Mouse (Mus musculus) midbrain, embryonic 11.5 days (tissue): Measurements from ENCODE around the gene Dnah1. TPM values are rescaled to one million over a fixed set of nuclear protein-coding genes. Genes with fewer than 3 reads are reported as not detected.

Experiments used
- ATAC-seq: fragments of 200-750 bp; cut with Nextera tagmentation; 2 replicates; pipeline ENCODE4 v1.8.0; 2017; ENCODE audit warnings: moderate TSS enrichment, moderate library complexity; ENCODE audit not compliant: low FRiP score
- DNase-seq: peaks from one replicate; pipeline ENCODE4 v3.0.0; 2015; ENCODE audit warnings: low spot score; ENCODE audit errors: missing footprints
- H3K27ac ChIP-seq: fragments of 300-500 bp; sonication (generic); 2 replicates; pipeline ENCODE4 v1.5.1; 2014; ENCODE audit warnings: low read depth, low read length
- H3K27me3 ChIP-seq: fragments of 300-500 bp; sonication (generic); 2 replicates; pipeline ENCODE4 v1.6.1; 2014; ENCODE audit warnings: mild to moderate bottlenecking, low read length, moderate library complexity, mixed read lengths; ENCODE audit not compliant: control insufficient read depth, insufficient read depth
- H3K36me3 ChIP-seq: fragments of 300-500 bp; sonication (generic); 2 replicates; pipeline ENCODE4 v1.6.1; 2014; ENCODE audit warnings: mild to moderate bottlenecking, low read length, moderate library complexity, mixed read lengths; ENCODE audit not compliant: control insufficient read depth, insufficient read depth
- H3K4me1 ChIP-seq: fragments of 300-500 bp; sonication (generic); 2 replicates; pipeline ENCODE4 v1.6.1; 2014; ENCODE audit warnings: low read length; ENCODE audit not compliant: control insufficient read depth, insufficient read depth
- H3K4me2 ChIP-seq: fragments of 300-500 bp; sonication (generic); 2 replicates; pipeline ENCODE4 v1.6.1; 2014; ENCODE audit warnings: mild to moderate bottlenecking, moderate library complexity
- H3K4me3 ChIP-seq: fragments of 300-500 bp; sonication (generic); 2 replicates; pipeline ENCODE4 v1.5.1; 2014; ENCODE audit warnings: low read depth, low read length
- H3K9ac ChIP-seq: fragments of 300-500 bp; sonication (generic); 2 replicates; pipeline ENCODE4 v1.6.1; 2014; ENCODE audit warnings: low read length
- H3K9me3 ChIP-seq: fragments of 300-500 bp; sonication (generic); 2 replicates; pipeline ENCODE4 v1.6.1; 2016; ENCODE audit warnings: low read length; ENCODE audit not compliant: control insufficient read depth
- WGBS: fragments of 180-500 bp; shearing (Covaris S2); extraction: QIAGEN DNeasy Blood & Tissue Kit; methylation state at CpG from one replicate; pipeline ENCODE4 v1.1.7; 2014; 5-methylcytosine and 5-hydroxymethylcytosine counted together
- polyA plus RNA-seq: library from polyadenylated mRNA; unstranded; fragments of >200 nt; fragmentation: Nextera tagmentation; extraction: Ambion mirVana; gene quantifications from 2 replicates; pipeline ENCODE4 v1.2.1, GENCODE M21; 2014

Gene Dnah1
- polyA plus RNA-seq, 1 experiment from 2014 or later: 8.7 TPM

DNA sequence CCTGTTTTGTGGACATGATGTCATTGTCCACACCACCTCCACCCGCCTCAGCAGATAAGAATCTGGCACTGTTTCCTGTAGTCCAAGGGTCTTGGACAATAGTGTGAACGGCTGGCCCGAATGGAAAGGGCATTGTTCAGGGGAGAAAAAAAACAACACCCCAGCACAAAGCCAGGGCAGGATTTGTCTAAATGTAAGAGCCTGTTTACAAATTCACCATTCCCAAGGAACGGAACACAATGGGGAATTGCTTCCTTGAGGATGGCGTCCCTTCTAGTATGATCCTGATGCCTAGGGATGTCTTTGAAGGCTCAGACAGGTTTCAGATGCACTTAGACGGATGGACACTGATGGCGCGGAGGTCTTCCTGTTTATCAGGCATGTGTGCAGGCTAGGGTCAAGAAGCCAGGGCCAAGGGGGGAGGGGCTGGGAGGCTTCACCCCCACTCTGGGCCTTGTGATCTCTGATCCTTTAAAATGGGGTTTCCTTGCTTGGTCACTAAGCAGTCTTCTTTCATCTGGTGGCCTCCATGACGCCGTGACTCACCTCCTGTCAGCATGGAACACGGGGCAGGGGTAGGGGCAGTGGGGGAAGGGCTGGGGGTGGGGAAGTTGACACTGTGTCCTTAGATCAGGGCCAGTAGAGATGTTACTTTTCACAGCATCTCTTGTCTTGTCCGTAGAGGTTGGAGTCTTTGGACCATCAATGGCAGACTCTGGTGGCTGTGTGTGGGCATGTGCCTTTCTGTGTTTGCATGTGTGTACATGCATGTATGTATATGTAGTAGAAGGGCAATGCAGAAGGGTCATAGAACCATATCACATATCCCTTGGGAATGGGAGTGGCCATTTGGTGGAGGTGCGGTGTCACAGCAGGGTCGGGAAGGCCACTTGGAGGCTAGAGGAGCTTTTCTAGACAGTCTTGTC, 90.4 kb downstream of the Dnah1 start:
- H3K4me2 ChIP-seq: no peak overlapping the region
- H3K4me3 ChIP-seq: no peak overlapping the region
- DNase-seq (peak; percentile 65), ATAC-seq (peak; percentile 38)
- H3K9me3 ChIP-seq: no peaks in the 10 kb centered on the region
- no peaks in the 10 kb centered on the region for H3K4me1 ChIP-seq
- no peak overlapping the region for H3K27ac ChIP-seq
- H3K27me3 ChIP-seq: no peaks in the 10 kb centered on the region
- H3K9ac ChIP-seq: no peak overlapping the region
- 87% methylated on average over 14 of the region's 14 CpGs for WGBS
- no peaks in the 10 kb centered on the region for H3K36me3 ChIP-seq

DNA sequence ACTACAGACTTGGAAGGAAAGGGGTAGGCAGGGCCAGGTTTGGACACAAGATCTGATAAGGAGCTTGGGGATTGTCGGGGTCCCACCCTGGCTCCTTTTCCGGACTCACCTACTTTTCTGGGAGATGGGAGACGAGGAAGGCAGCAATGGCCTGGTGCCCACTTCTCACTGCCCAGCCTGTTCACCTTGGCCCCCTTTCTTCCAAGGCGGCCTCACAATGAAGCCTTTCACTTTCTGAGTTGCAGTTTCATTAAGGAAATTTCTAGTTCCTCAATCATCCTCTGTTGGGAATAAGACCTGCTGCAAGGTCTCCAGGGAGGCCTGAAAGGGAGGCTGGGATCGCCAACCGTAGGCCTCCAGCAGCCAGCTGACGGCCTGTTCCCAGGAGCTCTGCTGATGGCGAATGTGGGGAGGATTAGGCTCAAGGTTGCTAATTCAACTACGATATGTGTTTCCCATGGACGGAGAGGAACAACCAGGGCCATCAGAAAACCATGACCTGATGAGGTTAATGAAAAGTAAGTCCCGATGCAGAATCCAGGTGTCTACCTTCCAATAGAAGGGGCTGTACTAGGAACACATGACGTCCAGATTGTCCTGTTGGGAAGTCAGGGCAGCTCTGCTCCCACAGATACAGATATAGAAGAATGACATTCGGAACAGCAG, 91.2 kb downstream of the Dnah1 start:
- H3K4me2 ChIP-seq: no peak overlapping the region
- H3K27ac ChIP-seq: no peak overlapping the region
- WGBS: 84% methylated on average over 13 of the region's 13 CpGs
- no peaks in the 10 kb centered on the region for H3K4me1 ChIP-seq
- H3K36me3 ChIP-seq: no peaks in the 10 kb centered on the region
- ATAC-seq: no peak
- no peaks in the 10 kb centered on the region for H3K27me3 ChIP-seq
- no peaks in the 10 kb centered on the region for H3K9me3 ChIP-seq
- H3K9ac ChIP-seq: no peak overlapping the region
- H3K4me3 ChIP-seq: no peak overlapping the region
- no peak for DNase-seq

DNA sequence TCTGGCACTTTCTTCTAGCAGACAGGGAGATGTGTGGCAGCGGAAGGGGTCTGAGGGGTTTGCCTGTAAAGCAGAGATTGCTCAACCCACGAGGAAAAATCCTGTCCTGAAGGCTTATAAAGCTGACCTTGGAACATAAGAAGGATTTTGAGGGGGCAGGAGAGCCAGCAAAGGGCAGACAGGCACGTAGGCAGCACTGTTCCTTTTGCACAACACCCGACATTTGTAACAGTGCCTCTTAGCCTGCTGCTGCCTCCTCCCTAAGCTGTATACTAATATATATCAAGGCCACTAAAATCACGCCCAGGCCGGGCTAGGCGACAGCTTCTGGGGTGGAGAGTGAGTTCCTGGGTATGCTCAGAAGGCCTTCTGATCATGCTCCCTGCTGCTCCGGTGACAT, 93.3 kb downstream of the Dnah1 start:
- no peaks in the 10 kb centered on the region for H3K36me3 ChIP-seq
- WGBS: 72% methylated on average over 8 of the region's 8 CpGs
- no peaks in the 10 kb centered on the region for H3K9me3 ChIP-seq
- H3K27me3 ChIP-seq: no peaks in the 10 kb centered on the region
- H3K9ac ChIP-seq: no peak overlapping the region
- peak; percentile 14 for DNase-seq
- ATAC-seq: no peak
- no peak overlapping the region for H3K4me3 ChIP-seq
- no peak overlapping the region for H3K27ac ChIP-seq
- H3K4me1 ChIP-seq: no peaks in the 10 kb centered on the region
- no peak overlapping the region for H3K4me2 ChIP-seq

DNA sequence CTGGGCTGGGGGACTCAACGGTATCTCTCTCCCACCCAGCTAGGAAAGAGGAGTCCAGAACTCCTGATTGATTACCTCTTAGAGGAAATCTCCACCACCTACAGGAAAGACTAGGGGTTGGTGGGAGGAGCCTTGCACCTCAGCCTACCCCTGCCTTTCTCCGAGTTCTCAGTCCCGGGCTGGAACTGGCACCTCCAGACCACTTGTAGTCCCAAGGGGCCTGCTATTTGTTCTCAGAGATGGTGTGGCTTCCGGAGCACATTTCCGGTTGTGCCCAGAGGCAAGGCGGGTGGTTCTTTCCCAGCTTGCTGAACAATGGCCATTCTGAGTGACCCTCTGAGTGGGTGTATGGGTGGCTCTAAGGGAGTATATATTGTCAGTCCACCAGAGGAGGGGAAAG, 95.5 kb downstream of the Dnah1 start:
- DNase-seq (peak; percentile 19), ATAC-seq (no peak)
- no peak overlapping the region for H3K9ac ChIP-seq
- H3K27me3 ChIP-seq: no peaks in the 10 kb centered on the region
- no peak overlapping the region for H3K4me2 ChIP-seq
- H3K4me3 ChIP-seq: no peak overlapping the region
- H3K27ac ChIP-seq: no peak overlapping the region
- no peaks in the 10 kb centered on the region for H3K36me3 ChIP-seq
- WGBS: 79% methylated on average over 6 of the region's 6 CpGs
- no peaks in the 10 kb centered on the region for H3K9me3 ChIP-seq
- H3K4me1 ChIP-seq: no peaks in the 10 kb centered on the region

DNA sequence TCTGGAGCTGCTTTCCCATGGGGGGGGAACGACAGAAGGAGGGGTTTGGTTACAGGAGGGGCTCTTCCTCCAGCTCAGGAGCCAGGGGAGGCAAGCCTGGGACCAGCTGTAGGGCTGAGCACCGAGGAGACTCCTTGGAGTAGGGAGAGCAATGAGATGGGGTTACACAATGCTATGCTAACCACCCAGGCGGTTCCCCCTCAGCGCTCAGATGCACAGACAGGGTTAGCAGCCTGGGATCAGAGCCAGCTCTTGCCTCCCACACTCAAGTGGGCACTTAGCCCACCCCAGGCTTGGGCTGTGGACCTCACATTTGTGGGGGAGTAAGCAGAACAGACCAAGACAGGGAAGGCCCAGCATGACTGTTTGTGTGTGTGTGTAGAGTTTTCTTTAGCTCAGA, 96.7 kb downstream of the Dnah1 start:
- Histone ChIP-seq H3K27ac (no peak overlapping the region), H3K9me3 (no peaks in the 10 kb centered on the region), H3K4me3 (no peak overlapping the region), H3K36me3 (no peaks in the 10 kb centered on the region), H3K4me1 (no peaks in the 10 kb centered on the region), H3K4me2 (no peak overlapping the region), H3K27me3 (no peaks in the 10 kb centered on the region), H3K9ac (no peak overlapping the region)
- ATAC-seq: no peak
- DNase-seq: peak; percentile 62
- 72% methylated on average over 4 of the region's 4 CpGs for WGBS

DNA sequence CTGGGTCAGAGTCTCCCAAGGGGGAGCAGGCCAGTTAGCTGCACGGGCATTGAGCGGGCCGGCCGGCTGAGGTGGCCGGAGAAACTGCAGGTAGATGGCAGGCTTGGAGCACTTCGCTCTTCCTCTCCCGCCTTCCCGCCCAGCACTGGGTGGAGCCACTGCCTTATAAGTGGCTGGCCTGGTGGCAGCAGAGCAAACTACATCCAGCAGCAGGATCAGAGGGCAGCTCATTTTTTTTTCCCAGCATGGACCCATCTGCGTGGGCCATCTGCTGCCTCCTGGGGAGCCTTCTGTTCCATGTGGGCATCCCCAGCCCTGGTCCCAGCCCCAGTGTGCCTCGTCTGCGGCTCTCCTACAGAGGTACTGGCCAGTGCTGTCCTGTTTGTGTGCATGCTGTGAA, 106.0 kb downstream of the Dnah1 start, which contains the start of gene Sema3g:
TSS of gene Sema3g (plus strand) at position 195 of the 400 bp plus-strand sequence.
- Histone ChIP-seq H3K9ac (no peak within 1 kb of the TSS), H3K9me3 (no peaks in the 10 kb centered on the region), H3K27me3 (no peaks in the 10 kb centered on the region), H3K4me1 (no peaks in the 10 kb centered on the region), H3K27ac (no peak within 1 kb of the TSS), H3K4me2 (no peak within 1 kb of the TSS), H3K36me3 (no peaks in the 10 kb centered on the region), H3K4me3 (no peak within 1 kb of the TSS)
- ATAC-seq: peak; percentile 67; the same call in 1 of the 2 replicates
- DNase-seq: peak; percentile 82
- WGBS: 21% methylated on average over 11 of the region's 11 CpGs

DNA sequence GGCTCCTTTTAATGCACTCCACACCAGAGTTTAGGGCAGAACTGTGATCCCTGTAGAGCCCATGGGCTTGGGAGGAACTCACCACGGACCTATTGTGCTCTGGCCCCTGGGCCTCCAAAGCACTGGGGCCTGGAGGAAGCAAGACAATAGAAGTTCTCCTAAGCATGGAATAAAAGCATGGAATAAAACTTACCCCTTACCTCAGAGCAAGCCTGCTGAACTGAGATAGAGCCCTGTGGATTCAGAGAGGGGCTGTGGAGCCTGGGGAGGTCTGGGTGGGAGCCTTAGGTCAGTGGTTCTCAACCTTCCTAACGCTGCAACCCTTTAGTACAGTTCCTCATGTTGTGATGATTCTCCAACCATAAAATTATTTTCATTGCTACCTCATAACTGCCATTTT, 106.8 kb downstream of the Dnah1 start, which contains the start of gene Nisch:
TSS of gene Nisch (minus strand) at position 101 of the 400 bp plus-strand sequence.
- ATAC-seq: no peak
- DNase-seq: peak; percentile 81
- Histone ChIP-seq H3K27ac (peak within 1 kb of the TSS; percentile 8; the same call in 1 of the 2 replicates), H3K9ac (peak within 1 kb of the TSS; percentile 38), H3K4me3 (no peak within 1 kb of the TSS), H3K27me3 (no peaks in the 10 kb centered on the region), H3K4me2 (no peak within 1 kb of the TSS), H3K36me3 (no peaks in the 10 kb centered on the region), H3K9me3 (no peaks in the 10 kb centered on the region), H3K4me1 (no peaks in the 10 kb centered on the region)
- 61% methylated on average over 2 of the region's 2 CpGs for WGBS

DNA sequence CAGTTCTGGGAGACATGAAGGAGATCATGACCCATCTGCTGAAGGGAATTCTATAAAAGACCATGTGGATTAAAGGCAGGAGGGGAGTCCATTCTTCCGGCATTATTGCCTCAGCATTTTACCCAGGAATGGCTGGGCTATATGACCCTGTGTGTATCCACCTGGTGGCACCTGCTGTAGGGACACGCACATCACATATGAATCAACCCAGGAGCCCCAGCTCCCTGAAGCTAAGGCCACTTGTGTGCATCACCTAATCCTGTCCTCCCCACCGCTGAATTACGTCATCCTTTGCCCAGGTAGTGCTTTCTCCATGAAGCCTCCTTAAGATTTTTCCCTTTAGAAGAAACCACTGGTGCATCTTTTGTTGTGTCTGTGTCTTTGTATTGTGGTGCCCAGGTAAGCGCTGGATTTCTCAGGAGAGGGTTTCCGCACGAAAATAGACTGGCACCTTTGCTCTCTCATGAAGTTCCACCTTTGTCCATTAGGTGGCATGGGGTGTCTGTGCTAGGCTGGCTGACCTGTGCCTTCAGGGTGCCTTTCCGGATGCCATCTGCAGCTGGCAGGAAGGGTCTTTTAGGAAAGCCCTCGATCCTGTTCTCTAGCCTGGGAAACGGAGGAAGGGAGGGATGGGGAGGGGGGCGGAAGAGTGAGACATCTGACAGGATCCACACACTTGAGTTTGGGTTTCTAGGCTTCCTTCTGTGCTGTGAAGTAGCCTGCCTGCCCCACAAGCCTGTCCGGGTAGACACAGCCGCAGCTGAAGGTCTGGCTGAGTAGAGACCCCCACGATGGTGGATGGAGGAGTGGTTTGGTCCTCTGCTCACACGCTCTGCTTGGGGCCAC, 108.3 kb downstream of the Dnah1 start:
- Histone ChIP-seq H3K27ac (peak overlapping the region; percentile 8; the same call in 1 of the 2 replicates), H3K36me3 (no peaks in the 10 kb centered on the region), H3K9ac (peak overlapping the region; percentile 38), H3K4me3 (no peak overlapping the region), H3K27me3 (no peaks in the 10 kb centered on the region), H3K4me2 (no peak overlapping the region), H3K9me3 (no peaks in the 10 kb centered on the region), H3K4me1 (no peaks in the 10 kb centered on the region)
- ATAC-seq (peak; percentile 50), DNase-seq (peak; percentile 94)
- WGBS: 41% methylated on average over 15 of the region's 15 CpGs
